Mouse (Mus musculus) liver, embryonic 14.5 days (tissue): ENCODE results near the gene Palm.

Experiments
- CTCF ChIP-seq: IDR thresholded peaks from 2 replicates; pipeline ENCODE4 v1.5.1; 2016; ENCODE audit warnings: antibody characterized with exemption, low read depth, control low read depth
- EP300 ChIP-seq: IDR thresholded peaks from 2 replicates; pipeline ENCODE4 v1.6.1; 2016; ENCODE audit warnings: antibody characterized with exemption, low read depth

DNA sequence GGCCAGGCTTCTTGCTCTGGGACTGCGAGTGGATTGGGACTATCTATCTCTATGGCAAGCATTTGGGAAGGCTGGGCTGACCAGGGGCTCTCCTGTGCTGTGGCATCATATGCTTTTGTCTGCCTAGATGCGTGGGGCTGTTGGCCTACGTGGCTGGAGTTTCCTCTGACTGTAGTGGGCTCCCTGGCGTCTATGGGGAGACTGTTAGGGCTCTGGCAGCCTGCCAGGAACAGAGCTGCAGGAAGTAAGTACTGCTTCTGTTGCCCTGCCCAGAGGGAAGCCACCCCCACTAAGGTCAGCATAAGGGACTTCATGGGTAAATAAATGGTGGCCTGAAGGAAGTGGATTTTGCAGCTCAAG lies 64.1 kb downstream of the Palm start:
- no peak for TF ChIP-seq CTCF
- no peak for TF ChIP-seq EP300
